Mouse (Mus musculus): ENCODE results near the gene Ccl8. TPM values are rescaled to one million over a fixed set of nuclear protein-coding genes. Genes with fewer than 3 reads are reported as not detected.

Gene Ccl8
- not detected for polyA plus RNA-seq (2014; fragmentation: Illumina TruSeq; extraction: RNeasy Lipid Tissue Mini Kit (QIAGEN cat#74804); ENCODE audit: low read depth, low replicate concordance)

DNA sequence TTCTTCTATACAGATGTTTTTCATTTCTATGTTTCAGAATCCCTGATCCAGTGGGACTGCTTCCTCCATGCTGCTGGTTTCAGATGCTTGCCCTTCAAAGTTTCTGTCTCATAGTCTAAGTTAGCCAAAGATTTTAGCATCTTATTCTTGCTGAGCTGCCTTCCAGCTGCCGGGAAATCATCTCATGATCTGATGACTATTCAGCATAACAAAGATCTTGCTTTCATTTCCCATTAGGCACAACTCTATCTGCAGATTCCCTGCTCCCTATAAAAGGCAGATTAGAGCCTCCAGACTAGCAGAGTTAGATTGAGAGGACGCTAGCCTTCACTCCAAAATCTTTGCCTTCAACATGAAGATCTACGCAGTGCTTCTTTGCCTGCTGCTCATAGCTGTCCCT is at the start of gene Ccl8:
Gene Ccl8, plus strand, starts transcription at position 301 of the 400 bp plus-strand sequence.

DNA sequence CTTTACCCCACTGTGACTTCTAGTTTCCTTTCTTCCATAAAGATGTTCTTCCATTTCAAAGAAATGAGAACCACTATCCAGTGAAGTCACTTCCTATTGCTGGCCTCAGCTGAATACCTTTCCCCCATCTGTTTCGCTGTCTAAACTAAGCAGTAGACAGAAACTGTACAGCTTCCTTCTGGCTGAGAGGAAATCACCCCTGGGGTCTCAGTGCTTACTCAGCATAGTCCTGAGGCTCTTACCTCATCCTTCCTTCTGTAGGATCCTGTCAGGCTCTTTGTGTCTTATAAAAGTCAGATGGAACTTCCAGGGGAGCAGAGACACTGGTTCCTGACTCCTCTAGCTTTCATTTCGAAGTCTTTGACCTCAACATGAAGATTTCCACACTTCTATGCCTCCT is 13.5 kb upstream of the Ccl8 start, which contains the start of gene Ccl12:
Gene Ccl12, plus strand, starts transcription at position 317 of the 400 bp plus-strand sequence.

Other genes with a start within 250 kb of the Ccl8 start
- gene Asic2, start 146.7 kb upstream of the Ccl8 start, polyA plus RNA-seq (2014; fragmentation: Illumina TruSeq; extraction: RNeasy Lipid Tissue Mini Kit (QIAGEN cat#74804); ENCODE audit: low read depth, low replicate concordance): 0.64 TPM
- gene Ccl2, start 79.6 kb upstream of the Ccl8 start, polyA plus RNA-seq (2014; fragmentation: Illumina TruSeq; extraction: RNeasy Lipid Tissue Mini Kit (QIAGEN cat#74804); ENCODE audit: low read depth, low replicate concordance): 2.6 TPM
- not detected for gene Gm17268, start 76.6 kb upstream of the Ccl8 start, polyA plus RNA-seq (2014; fragmentation: Illumina TruSeq; extraction: RNeasy Lipid Tissue Mini Kit (QIAGEN cat#74804); ENCODE audit: low read depth, low replicate concordance)
- gene Ccl7, start 69.5 kb upstream of the Ccl8 start, polyA plus RNA-seq (2014; fragmentation: Illumina TruSeq; extraction: RNeasy Lipid Tissue Mini Kit (QIAGEN cat#74804); ENCODE audit: low read depth, low replicate concordance): 1.1 TPM
- 11.3 TPM for gene Ccl11, start 57.4 kb upstream of the Ccl8 start, polyA plus RNA-seq (2014; fragmentation: Illumina TruSeq; extraction: RNeasy Lipid Tissue Mini Kit (QIAGEN cat#74804); ENCODE audit: low read depth, low replicate concordance)
- not detected for gene Ccl12, start 13.3 kb upstream of the Ccl8 start, polyA plus RNA-seq (2014; fragmentation: Illumina TruSeq; extraction: RNeasy Lipid Tissue Mini Kit (QIAGEN cat#74804); ENCODE audit: low read depth, low replicate concordance)
- not detected for gene Ccl1, start 190.5 kb downstream of the Ccl8 start, polyA plus RNA-seq (2014; fragmentation: Illumina TruSeq; extraction: RNeasy Lipid Tissue Mini Kit (QIAGEN cat#74804); ENCODE audit: low read depth, low replicate concordance)